Mouse (Mus musculus) retina, postnatal 1 day (tissue): ENCODE measurements around the gene Znhit1.
"Not testable (repeated sequence)": the region's sequence is repeated elsewhere in the genome, so short reads cannot be mapped to it uniquely, and the experiment has no call there.

Experiments used
- DNase-seq: peaks from one replicate; pipeline ENCODE4 v3.0.0-alpha.2; 2012

The Znhit1 gene

DNA sequence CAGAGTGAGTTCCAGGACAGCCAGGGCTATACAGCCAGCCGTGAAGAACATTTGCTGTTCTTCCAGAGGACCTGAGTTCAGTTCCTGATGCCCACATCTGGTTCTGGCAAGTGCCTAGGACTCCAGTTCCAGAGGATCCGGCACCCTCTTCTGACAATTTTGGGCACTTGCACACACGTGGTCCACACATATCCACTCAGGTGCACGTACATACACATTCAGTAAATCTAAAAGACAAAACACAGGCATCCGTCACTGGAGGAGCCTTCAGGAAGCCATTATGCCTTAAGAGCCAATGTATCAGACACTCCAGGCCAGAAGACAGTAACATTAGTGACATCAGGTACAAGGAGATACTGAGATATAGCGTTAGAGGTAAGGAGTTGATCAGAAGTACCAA, 37.3 kb downstream of the Znhit1 start:
- no peak for DNase-seq

DNA sequence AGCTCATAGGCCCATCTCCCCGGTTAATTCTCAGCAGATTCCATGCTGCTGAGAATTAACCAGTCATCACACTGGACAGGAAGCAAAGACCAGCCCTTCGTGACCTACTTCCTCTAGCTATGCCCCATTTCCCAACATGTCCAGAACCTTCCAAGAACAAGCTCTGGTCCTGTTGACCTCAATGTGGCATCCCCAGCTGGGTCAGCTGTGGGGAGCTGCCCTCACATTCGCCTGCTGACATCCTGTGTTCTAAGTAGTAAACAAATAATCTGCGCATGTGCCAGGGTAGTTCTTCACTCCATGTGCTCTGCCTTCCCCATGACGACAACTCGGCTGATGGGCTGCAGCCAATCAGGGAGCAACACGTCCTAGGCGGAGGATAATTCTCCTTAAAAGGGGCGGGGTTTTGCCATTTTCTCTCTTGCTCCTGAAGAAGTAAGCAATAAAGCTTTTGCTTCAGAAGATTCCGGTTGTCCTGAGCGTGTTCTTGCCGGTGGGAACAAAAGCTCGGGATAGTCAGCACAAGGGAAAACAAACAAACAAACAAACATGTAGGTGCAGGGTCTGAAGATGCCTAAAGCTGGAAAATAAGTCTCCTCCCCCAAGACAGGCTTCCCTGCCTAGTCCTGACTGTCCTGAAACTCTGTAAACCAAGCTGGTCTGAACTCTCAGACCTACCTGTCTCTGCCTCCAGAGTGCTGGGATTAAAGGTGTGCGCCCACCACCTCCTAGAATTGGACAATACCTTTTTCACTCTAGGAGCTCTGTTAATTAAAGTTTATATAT, 38.1 kb downstream of the Znhit1 start:
- DNase-seq, result peak; percentile 32

DNA sequence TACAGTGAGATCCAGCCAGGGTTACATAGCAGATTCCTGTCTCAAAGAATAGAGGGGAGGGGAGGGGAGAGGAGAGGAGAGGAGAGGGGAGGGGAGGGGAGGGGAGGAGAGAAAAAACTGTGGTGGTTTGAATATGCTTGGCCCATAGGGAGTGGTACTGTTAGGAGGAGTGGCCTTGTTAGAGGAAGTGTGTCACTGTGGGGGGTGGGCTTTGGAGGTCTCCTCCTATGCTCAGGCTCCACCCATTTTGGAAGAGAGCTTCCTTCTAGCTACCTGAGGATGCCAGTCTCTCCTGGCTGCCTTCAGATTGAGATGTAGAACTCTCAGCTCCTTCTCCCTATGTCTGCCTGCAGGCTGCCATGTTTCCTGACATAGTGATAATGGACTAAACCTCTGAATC, 39.9 kb downstream of the Znhit1 start:
- DNase-seq, result no peak

- no peak for DNase-seq
Observed at GRCm38 (mm10) chr5:136945084-136945483, 42.7 kb downstream of the Znhit1 start.

DNA sequence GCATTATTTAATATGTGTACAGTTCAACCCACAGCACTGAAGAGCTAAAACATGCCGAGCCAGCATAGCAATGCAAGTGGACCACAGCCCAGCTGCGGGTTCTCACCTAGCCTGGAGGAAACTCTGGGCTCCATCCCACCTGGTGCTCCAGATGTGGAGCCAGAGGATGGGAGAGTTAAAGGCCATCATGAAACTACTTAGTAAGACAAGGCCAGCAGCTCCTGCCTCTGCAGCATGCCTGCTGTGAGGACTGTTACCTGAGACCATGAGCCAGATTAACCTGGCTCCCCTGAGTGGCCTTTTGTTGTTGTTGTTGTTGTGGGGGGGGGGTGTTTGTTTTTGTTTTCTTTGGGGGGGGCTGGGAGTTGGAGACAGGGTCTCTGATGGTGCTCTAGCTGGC, 44.4 kb downstream of the Znhit1 start:
- DNase-seq, result no peak

- DNase-seq, result no peak
Observed at GRCm38 (mm10) chr5:136942781-136943180, 45.0 kb downstream of the Znhit1 start.

GRCm38 (mm10) chr5:136940845-136941560, 46.8 kb downstream of the Znhit1 start:
- DNase-seq, result no peak

GRCm38 (mm10) chr5:136940029-136940428, 47.8 kb downstream of the Znhit1 start:
- DNase-seq, result not testable (repeated sequence)

DNA sequence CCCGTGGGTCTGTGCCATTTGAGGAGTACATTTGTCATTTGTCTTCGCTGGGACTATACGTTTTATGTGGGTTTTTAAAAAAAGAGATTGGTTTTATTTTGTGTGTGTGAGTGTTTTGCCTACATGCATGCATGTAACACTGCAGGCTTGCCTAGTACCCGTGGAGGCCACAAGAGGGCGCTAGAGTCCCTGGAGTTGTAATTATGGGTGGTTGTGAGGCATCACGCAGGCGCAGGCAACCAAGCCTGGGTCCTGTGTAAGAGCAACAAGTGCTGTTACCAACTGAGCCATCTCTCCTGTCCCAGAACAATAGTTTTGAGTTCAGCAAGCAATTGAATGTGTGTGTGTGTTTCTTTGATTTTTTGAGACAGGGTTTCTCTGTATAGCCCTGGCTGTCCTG, 48.5 kb downstream of the Znhit1 start:
- DNase-seq, result peak; percentile 14

GRCm38 (mm10) chr5:136937621-136938020, 50.2 kb downstream of the Znhit1 start:
- DNase-seq, result no peak

DNA sequence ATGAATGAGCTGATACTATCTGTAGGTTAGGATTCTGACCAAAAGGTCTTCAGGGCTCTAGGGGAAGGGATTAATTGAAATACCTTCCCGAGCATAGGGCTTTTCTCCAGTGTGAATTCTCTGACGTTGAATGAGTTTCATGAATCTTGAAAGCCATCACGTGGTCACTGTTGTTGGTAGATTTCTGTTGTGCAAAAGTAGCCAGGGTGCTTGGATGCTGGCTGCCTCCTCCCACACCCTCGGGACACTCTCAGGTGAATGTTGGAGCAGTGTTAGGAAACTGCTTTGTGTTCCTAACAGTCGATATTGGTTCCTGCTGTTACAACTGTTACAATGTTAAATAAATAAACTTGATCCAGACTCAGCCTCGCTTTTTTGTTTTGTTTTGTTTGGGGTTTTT, 51.1 kb downstream of the Znhit1 start:
- DNase-seq, result no peak

DNA sequence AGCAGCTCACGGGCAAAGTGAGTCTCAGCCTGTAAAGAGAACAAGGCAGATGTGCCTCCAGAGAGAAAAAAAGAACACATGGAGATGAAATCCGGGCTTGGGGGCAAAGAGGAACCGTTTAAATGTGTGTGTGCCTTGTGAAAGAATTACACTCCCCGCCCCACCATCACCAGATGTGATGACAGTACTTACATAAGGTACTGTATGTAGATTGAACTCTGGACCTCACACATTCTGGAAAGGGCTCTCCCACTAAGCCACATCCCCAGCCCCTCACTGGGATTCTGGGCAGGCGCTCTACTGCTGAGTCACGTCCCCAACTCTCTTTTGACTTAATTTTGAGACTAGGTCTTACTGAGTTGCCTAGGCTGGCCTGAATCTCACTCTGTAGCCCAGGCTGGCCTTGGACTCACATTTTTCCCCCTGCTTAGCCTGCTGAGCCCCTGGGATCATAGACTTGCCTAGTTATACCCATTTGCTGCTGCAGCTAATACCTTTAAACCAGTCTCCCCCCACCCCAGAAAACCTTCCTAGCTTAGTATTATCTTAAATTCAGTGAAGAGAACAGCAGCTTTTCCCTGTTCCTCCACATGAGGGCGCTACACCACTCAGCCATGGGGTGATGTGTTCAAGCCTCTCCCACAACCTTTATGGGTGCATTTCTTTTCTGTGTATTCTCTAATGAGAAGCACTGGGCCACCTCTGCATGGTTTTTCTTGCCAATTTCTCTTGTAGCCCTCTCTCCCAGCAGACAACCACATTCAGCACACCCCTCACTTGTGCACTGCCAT, 51.7 kb downstream of the Znhit1 start:
- peak; percentile 6 for DNase-seq

GRCm38 (mm10) chr5:136933930-136934329, 53.9 kb downstream of the Znhit1 start:
- DNase-seq, result no peak

GRCm38 (mm10) chr5:136932956-136933355, 54.9 kb downstream of the Znhit1 start:
- DNase-seq, result no peak
